In genomic region chr8:48944177-48944576, GRCm38 (mm10) we compare ENCODE assay signal across 23 mouse cellular contexts.
"Had no signal": no experiment of that assay in that cellular context is flagged by ENCODE, and none has a peak within 500 bp of the region (broad histone marks: within the 10 kb centered on the region; RNA-seq: fewer than 3 reads in every experiment).

No protein-coding gene starts in this region.

- H3K9me3 ChIP-seq: heart, embryonic 13.5 days; heart, embryonic 15.5 days; hindbrain, embryonic 13.5 days; hindbrain, embryonic 15.5 days; kidney, embryonic 15.5 days; limb, embryonic 13.5 days; limb, embryonic 15.5 days; liver, embryonic 12.5 days had no signal

- H3K4me1 ChIP-seq: heart, embryonic 13.5 days; heart, embryonic 15.5 days; hindbrain, embryonic 13.5 days; hindbrain, embryonic 15.5 days; kidney, embryonic 15.5 days; limb, embryonic 15.5 days; liver, embryonic 12.5 days had no signal

- H3K27ac ChIP-seq: heart, adult 2 months; heart, embryonic 13.5 days; heart, embryonic 15.5 days; hindbrain, embryonic 13.5 days; hindbrain, embryonic 15.5 days; hindbrain, postnatal 0 days; kidney, embryonic 15.5 days; kidney, postnatal 0 days; limb, embryonic 13.5 days; limb, embryonic 15.5 days; liver, embryonic 12.5 days; liver, embryonic 14.5 days had no signal

- H3K4me3 ChIP-seq: heart, adult 2 months; heart, embryonic 13.5 days; heart, embryonic 15.5 days; hindbrain, embryonic 13.5 days; hindbrain, embryonic 15.5 days; kidney, embryonic 15.5 days; limb, embryonic 13.5 days; limb, embryonic 15.5 days; liver, embryonic 12.5 days had no signal

- ATAC-seq: hindbrain, postnatal 0 days; intestine, embryonic 16.5 days; liver, embryonic 12.5 days had no signal

- H3K4me2 ChIP-seq: heart, embryonic 11.5 days; heart, embryonic 13.5 days; heart, embryonic 15.5 days; hindbrain, embryonic 13.5 days; hindbrain, embryonic 15.5 days; kidney, embryonic 15.5 days; limb, embryonic 13.5 days; limb, embryonic 15.5 days; liver, embryonic 12.5 days had no signal

- H3K36me3 ChIP-seq: heart, embryonic 13.5 days; heart, embryonic 15.5 days; hindbrain, embryonic 13.5 days; hindbrain, embryonic 15.5 days; kidney, embryonic 15.5 days; limb, embryonic 13.5 days; limb, embryonic 15.5 days; liver, embryonic 12.5 days had no signal

- H3K27me3 ChIP-seq: heart, embryonic 13.5 days; heart, embryonic 15.5 days; hindbrain, embryonic 13.5 days; hindbrain, embryonic 15.5 days; kidney, embryonic 15.5 days; limb, embryonic 13.5 days; limb, embryonic 15.5 days; liver, embryonic 12.5 days had no signal

- DNase-seq: gastrocnemius, postnatal 14 days; gastrocnemius, postnatal 36 days; heart, adult 11 months; heart, adult 2 months; heart, postnatal 14 days; heart, postnatal 36 days; kidney, adult 11 months; layer of hippocampus, adult 9-11 months; layer of hippocampus, postnatal 36 days; left cerebral cortex, postnatal 4 days had no signal

- H3K9ac ChIP-seq: heart, embryonic 13.5 days; heart, embryonic 15.5 days; hindbrain, embryonic 13.5 days; hindbrain, embryonic 15.5 days; kidney, embryonic 15.5 days; limb, embryonic 13.5 days; limb, embryonic 15.5 days; liver, embryonic 12.5 days; liver, embryonic 14.5 days had no signal
